In the genomic region with DNA sequence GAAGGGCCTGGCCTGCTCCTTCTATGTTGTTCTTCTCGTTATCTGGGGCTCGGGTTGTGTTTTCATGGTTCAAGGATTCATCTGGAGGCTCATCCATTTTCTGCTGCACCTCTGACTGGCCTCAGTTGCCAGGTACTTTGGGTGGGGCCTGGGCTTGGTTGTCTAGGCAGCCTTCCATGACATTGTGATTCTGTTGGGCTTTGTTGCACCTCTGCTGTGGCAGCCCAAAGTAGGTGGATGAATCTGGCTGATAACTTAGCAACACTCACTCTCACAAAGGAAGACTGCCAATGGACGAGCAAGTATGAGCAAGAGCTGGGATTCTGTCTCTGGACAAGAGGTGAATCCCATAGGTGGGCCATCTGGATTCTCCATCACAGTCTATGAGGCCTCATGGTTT, we compare ENCODE assay signal across 43 mouse cellular contexts. TPM values are rescaled to one million over a fixed set of nuclear protein-coding genes. Genes with fewer than 3 reads are reported as not detected.
"Had no signal": no experiment of that assay in that cellular context is flagged by ENCODE, and none has a peak within 500 bp of the region (broad histone marks: within the 10 kb centered on the region; RNA-seq: fewer than 3 reads in every experiment).

A gene (minus strand): TSS at position 101 of the 400 bp plus-strand sequence.

- H3K4me1 ChIP-seq: heart, embryonic 10.5 days; heart, embryonic 12.5 days; heart, embryonic 13.5 days; heart, embryonic 15.5 days; hindbrain, embryonic 10.5 days; hindbrain, embryonic 12.5 days; hindbrain, embryonic 13.5 days; hindbrain, embryonic 15.5 days; intestine, embryonic 15.5 days; kidney, embryonic 15.5 days had no signal

- DNase-seq: heart, postnatal 10 days; heart, postnatal 14 days; heart, postnatal 36 days; heart, postnatal 4 days; kidney, adult 11 months; kidney, adult 18-20 months; kidney, adult 2 months; kidney, adult 8-10 months; kidney, adult 9 months; kidney, postnatal 10 days; kidney, postnatal 14 days; kidney, postnatal 25 days; kidney, postnatal 36 days; kidney, postnatal 4 days; layer of hippocampus, adult 9-11 months; layer of hippocampus, postnatal 36 days had no signal

- H3K27me3 ChIP-seq: heart, embryonic 12.5 days; heart, embryonic 13.5 days; heart, embryonic 15.5 days; hindbrain, embryonic 12.5 days; hindbrain, embryonic 13.5 days; hindbrain, embryonic 15.5 days; intestine, embryonic 15.5 days; kidney, embryonic 15.5 days had no signal

- H3K36me3 ChIP-seq: heart, embryonic 10.5 days; heart, embryonic 12.5 days; heart, embryonic 13.5 days; heart, embryonic 15.5 days; hindbrain, embryonic 10.5 days; hindbrain, embryonic 12.5 days; hindbrain, embryonic 13.5 days; hindbrain, embryonic 15.5 days; intestine, embryonic 15.5 days; kidney, embryonic 15.5 days had no signal

- H3K4me3 ChIP-seq: heart, embryonic 10.5 days; heart, embryonic 12.5 days; heart, embryonic 13.5 days; heart, embryonic 15.5 days; hindbrain, embryonic 10.5 days; hindbrain, embryonic 12.5 days; hindbrain, embryonic 13.5 days; hindbrain, embryonic 15.5 days; intestine, embryonic 15.5 days; kidney, embryonic 15.5 days; layer of hippocampus, adult 2 months had no signal

- H3K27ac ChIP-seq: heart, embryonic 10.5 days; heart, embryonic 13.5 days; heart, embryonic 15.5 days; hindbrain, embryonic 10.5 days; hindbrain, embryonic 12.5 days; hindbrain, embryonic 13.5 days; hindbrain, embryonic 14.5 days; hindbrain, embryonic 15.5 days; hindbrain, postnatal 0 days; intestine, embryonic 15.5 days; kidney, embryonic 15.5 days; kidney, postnatal 0 days; layer of hippocampus, adult 2 months had no signal

RNA-seq across cellular contexts. Expression of the gene that starts here (rescaled TPM):
- polyA plus RNA-seq: heart, embryonic 10.5 days; heart, embryonic 11.5 days; heart, embryonic 12.5 days; heart, embryonic 13.5 days; heart, embryonic 14.5 days; heart, embryonic 15.5 days; heart, embryonic 16.5 days; heart, postnatal 0 days; hindbrain, embryonic 10.5 days; hindbrain, embryonic 11.5 days; hindbrain, embryonic 12.5 days; hindbrain, embryonic 13.5 days; hindbrain, embryonic 14.5 days; hindbrain, embryonic 15.5 days; hindbrain, embryonic 16.5 days; hindbrain, postnatal 0 days; inflammation-experienced regulatory T-cells, adult 6 months; intestine, embryonic 14.5 days; intestine, embryonic 15.5 days; intestine, embryonic 16.5 days; intestine, postnatal 0 days; kidney, adult 2 months; kidney, embryonic 14.5 days; kidney, embryonic 15.5 days; kidney, embryonic 16.5 days; kidney, postnatal 0 days; large intestine, adult 2 months had no signal
